Mouse (Mus musculus) kidney, adult 2 months (tissue): ENCODE results near the gene Bcl7b. TPM values are rescaled to one million over a fixed set of nuclear protein-coding genes. Genes with fewer than 3 reads are reported as not detected.

ENCODE experiments used
- DNase-seq: peaks from one replicate; pipeline ENCODE4 v3.0.0; 2021
- H3K27ac ChIP-seq: fragments of 200-500 bp; 2 replicates; pipeline ENCODE4 v1.5.1; 2012; ENCODE audit warnings: low read depth, low read length, control low read depth, inconsistent platforms; ENCODE audit not compliant: insufficient read depth
- H3K27me3 ChIP-seq: fragments of 200-500 bp; replicated peaks from 2 replicates; pipeline ENCODE4 v1.6.1; 2012; ENCODE audit warnings: mild to moderate bottlenecking, moderate library complexity, low read length, inconsistent platforms; ENCODE audit not compliant: control insufficient read depth, insufficient read depth
- H3K36me3 ChIP-seq: fragments of 200-500 bp; 2 replicates; pipeline ENCODE4 v1.6.1; 2012; ENCODE audit warnings: mild to moderate bottlenecking, moderate library complexity, low read length, inconsistent platforms; ENCODE audit not compliant: control insufficient read depth, insufficient read depth
- H3K4me1 ChIP-seq: fragments of 200-500 bp; 2 replicates; pipeline ENCODE4 v1.6.1; 2011; ENCODE audit warnings: low read length; ENCODE audit not compliant: control insufficient read depth, insufficient read depth
- H3K4me3 ChIP-seq: fragments of 200-500 bp; 2 replicates; pipeline ENCODE4 v1.5.1; 2011; ENCODE audit warnings: mild to moderate bottlenecking, low read depth, low read length, control low read depth; ENCODE audit not compliant: insufficient read depth
- CTCF ChIP-seq: fragments of 200-500 bp; conservative IDR thresholded peaks from 2 replicates; pipeline ENCODE4 v1.5.1; 2011; ENCODE audit warnings: low read depth, mild to moderate bottlenecking, control low read depth, low read length, moderate library complexity, mixed read lengths; ENCODE audit not compliant: insufficient read depth, insufficient read length
- POLR2A ChIP-seq: fragments of 200-500 bp; IDR thresholded peaks from one replicate; pipeline ENCODE4 v1.6.1; 2011; ENCODE audit warnings: low read depth, low read length, control low read depth
- WGBS: fragments of 180-500 bp; shearing (Covaris S2); methylation state at CpG from one replicate; pipeline ENCODE4 v1.1.7; 2018; 5-methylcytosine and 5-hydroxymethylcytosine counted together
- polyA plus RNA-seq: library from polyadenylated mRNA; depleted of rRNA; stranded (reverse); fragments of >200 nt; gene quantifications from 2 replicates; pipeline ENCODE4 v1.2.3, GENCODE M21; 2012

The Bcl7b gene
- polyA plus RNA-seq, 1 experiment = 47.9 TPM

DNA sequence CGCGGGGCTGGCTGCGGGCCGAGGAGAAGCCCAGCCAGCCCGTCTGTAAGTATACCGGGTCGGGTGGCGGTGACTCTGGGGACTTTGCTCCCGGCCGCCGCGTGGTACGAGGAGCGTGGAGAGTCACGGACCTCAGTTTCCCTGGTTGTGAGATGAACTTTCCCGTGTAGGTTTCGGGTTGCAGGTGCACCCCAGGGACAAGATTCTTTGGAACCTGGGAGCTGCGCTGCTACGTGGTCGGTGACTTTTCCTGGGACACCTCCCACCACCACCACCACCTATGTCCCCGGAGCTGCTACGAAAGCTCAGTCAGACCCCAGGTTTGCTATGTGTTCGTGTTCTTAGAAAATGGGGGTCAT is 18.3 kb upstream of the Bcl7b start:
- under 1% methylated on average over 23 of the region's 23 CpGs for WGBS
- Histone ChIP-seq H3K27me3 (no peaks in the 10 kb centered on the region), H3K4me3 (peak overlapping the region; percentile 92), H3K36me3 (no peaks in the 10 kb centered on the region; the same call in none of the 2 replicates), H3K27ac (no peak overlapping the region), H3K4me1 (no peaks in the 10 kb centered on the region; the same call in 1 of the 2 replicates)
- TF ChIP-seq POLR2A (no peak), CTCF (no peak)
- DNase-seq = no peak

DNA sequence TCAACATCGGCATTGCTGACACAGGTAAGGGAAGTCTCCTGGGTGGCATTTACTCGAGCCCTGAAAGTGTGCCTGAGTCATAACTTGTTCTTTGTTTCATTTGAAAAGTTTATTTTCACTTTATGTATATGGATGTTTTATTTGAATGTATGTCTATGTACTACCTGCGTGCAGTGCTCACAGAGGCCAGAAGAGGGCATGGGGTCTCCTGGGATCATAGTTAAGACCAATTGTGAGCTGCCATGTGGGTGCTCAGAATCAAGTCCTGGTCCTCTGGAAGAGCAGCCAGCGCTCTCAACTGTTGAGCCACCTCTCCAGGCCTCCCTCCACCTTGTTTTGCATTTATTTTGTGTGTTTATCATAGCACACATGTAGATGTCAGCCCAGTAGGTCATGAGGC is 11.6 kb upstream of the Bcl7b start:
- TF ChIP-seq POLR2A (no peak), CTCF (no peak)
- H3K36me3 ChIP-seq = no peaks in the 10 kb centered on the region; the same call in none of the 2 replicates
- no peak overlapping the region for H3K4me3 ChIP-seq
- DNase-seq = no peak
- no peaks in the 10 kb centered on the region for H3K27me3 ChIP-seq
- H3K4me1 ChIP-seq = 0 out of 2 replicates have a peak, but pooled peaks cover 2% of the 10 kb centered on the region
- 96% methylated on average over 4 of the region's 4 CpGs for WGBS
- H3K27ac ChIP-seq = no peak overlapping the region

DNA sequence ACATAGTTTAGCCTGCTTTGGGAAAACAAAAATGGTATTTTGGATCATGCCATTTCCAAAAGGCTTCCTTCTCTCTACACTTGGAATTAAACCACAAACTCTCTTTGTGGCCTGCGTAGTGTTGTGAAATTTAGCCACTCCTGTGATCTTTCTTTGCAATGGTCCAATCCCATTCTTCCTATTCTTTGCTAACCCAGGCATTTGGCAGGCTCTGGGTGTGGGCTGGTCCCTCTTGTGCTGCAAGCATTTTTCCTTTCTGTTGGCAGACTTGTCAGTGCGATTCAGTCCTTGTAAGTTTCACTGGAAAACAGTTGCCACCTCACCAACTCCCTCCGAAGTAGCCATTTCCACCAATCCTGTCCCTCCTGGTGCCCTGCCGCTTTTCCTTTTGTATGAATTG is 6.9 kb upstream of the Bcl7b start:
- WGBS = 87% methylated on average over 4 of the region's 4 CpGs
- Histone ChIP-seq H3K27ac (no peak overlapping the region), H3K4me1 (peaks cover 17% of the 10 kb centered on the region; the same call in 1 of the 2 replicates), H3K27me3 (no peaks in the 10 kb centered on the region), H3K4me3 (no peak overlapping the region), H3K36me3 (no peaks in the 10 kb centered on the region; the same call in 1 of the 2 replicates)
- no peak for TF ChIP-seq POLR2A
- no peak for TF ChIP-seq CTCF
- DNase-seq = peak; percentile 40

DNA sequence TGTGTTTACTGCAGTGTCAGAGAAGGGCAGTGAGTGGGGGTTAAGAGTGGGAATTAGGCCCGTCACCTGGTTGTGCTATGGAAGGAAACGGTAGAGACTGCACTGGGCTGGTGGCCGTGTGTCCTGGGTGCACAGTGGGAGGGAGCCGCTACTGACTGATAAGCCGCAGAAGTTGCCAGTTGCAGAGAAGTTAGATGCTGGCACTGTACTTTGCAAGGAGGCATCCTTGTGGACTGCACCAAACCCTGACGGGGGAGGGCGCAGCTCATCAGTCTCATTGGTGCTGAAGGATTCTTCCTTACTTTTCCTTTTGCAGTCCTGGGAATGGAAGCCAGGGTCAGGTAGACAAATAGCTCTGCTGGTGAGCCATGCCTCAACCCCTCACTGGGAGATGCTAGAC is 6.4 kb upstream of the Bcl7b start:
- peak overlapping the region; percentile 53; the same call in 1 of the 2 replicates for H3K27ac ChIP-seq
- H3K4me3 ChIP-seq = no peak overlapping the region
- TF ChIP-seq POLR2A (no peak), CTCF (no peak)
- H3K4me1 ChIP-seq = peaks cover 17% of the 10 kb centered on the region; the same call in 1 of the 2 replicates
- DNase-seq = no peak
- H3K27me3 ChIP-seq = no peaks in the 10 kb centered on the region
- no peaks in the 10 kb centered on the region; the same call in 1 of the 2 replicates for H3K36me3 ChIP-seq
- WGBS = 79% methylated on average over 7 of the region's 7 CpGs

DNA sequence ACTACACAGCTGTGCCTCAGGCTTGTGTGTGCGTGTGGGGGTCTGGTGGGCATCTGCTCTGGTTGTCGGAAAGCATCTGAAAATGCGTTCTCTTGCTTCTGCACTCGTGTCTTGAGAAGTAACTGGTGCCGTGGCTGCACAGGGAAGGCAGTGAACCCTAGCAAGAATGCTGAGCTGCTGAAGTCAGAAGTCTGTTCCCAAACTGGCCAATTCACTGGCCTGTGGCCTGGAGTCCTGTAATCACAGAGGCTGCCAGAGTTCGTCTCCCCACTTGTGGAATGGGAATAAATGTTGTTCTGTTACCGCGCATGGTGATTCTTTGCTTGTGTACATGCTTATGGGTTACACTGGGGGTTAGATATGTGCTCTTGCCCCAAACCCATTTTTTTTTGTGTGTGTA is 5.7 kb upstream of the Bcl7b start:
- no peaks in the 10 kb centered on the region for H3K27me3 ChIP-seq
- H3K4me3 ChIP-seq = no peak overlapping the region
- H3K4me1 ChIP-seq = peaks cover 17% of the 10 kb centered on the region; the same call in 1 of the 2 replicates
- H3K36me3 ChIP-seq = no peaks in the 10 kb centered on the region; the same call in 1 of the 2 replicates
- WGBS = 42% methylated on average over 8 of the region's 8 CpGs
- H3K27ac ChIP-seq = peak overlapping the region; percentile 53
- peak; percentile 83 for DNase-seq
- TF ChIP-seq POLR2A = no peak
- TF ChIP-seq CTCF = no peak

DNA sequence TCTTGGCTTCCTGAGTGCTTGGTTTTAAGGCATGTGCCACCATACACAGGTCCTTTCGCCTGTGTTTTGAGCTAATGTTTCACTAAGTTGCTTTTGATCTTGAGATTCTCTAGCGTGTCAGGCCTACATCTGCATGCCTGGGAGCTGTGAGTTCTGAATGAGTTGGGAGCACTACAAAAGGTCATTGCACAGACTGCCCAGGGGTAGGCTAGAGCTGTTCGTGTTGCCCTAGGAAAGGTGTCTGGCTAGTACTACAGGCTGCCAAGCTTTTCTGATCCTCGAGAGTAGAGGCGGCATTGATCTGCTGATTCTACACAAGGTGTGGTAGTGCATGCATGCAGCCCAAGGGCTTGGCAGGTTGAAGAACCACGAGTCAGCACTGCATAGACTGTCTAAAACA is 5.3 kb upstream of the Bcl7b start:
- TF ChIP-seq POLR2A = no peak
- no peak for TF ChIP-seq CTCF
- Histone ChIP-seq H3K27me3 (no peaks in the 10 kb centered on the region), H3K4me3 (no peak overlapping the region), H3K27ac (peak overlapping the region; percentile 53), H3K4me1 (peaks cover 17% of the 10 kb centered on the region; the same call in 1 of the 2 replicates), H3K36me3 (no peaks in the 10 kb centered on the region; the same call in 1 of the 2 replicates)
- DNase-seq = peak; percentile 68
- 42% methylated on average over 6 of the region's 6 CpGs for WGBS

DNA sequence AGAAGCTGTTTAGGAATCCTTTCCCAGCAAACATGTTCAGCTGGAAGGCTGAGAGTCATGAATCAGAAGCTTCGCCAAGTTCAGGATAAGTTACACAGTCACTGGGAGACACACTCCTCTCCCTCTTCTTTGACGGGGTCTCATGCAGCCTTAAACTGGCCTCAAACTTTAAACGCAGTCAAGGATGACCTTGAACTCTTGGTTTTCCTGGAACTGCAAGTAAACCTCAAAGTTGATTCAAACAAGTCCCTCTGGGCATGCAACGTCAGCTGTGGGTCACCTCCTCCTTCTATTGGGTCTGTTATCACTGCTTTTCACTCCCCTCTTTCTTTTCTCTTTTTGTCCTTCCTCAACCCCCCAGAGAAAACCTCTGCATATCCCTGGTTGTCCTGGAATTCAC is 1.2 kb upstream of the Bcl7b start:
- no peak overlapping the region for H3K27ac ChIP-seq
- TF ChIP-seq CTCF = no peak
- no peak for TF ChIP-seq POLR2A
- WGBS = 56% methylated on average over 4 of the region's 4 CpGs
- H3K4me1 ChIP-seq = peaks cover 13% of the 10 kb centered on the region; the same call in 1 of the 2 replicates
- H3K36me3 ChIP-seq = no peaks in the 10 kb centered on the region; the same call in 1 of the 2 replicates
- no peak overlapping the region for H3K4me3 ChIP-seq
- no peaks in the 10 kb centered on the region for H3K27me3 ChIP-seq
- DNase-seq = no peak
